Mouse (Mus musculus) megakaryocyte, embryonic 14.5 days (primary cell): Measurements from ENCODE around the gene Slc34a2.

Experiments
- FLI1 ChIP-seq: IDR thresholded peaks from 2 replicates; pipeline ENCODE4 v1.6.1; 2012; ENCODE audit warnings: low read length, inconsistent platforms, mixed read lengths
- GATA1 ChIP-seq: IDR thresholded peaks from 3 replicates; pipeline ENCODE4 v1.6.1; 2012; ENCODE audit warnings: mixed read lengths, low read length, inconsistent platforms, borderline replicate concordance

GRCm38 (mm10) chr5:53009770-53010133 is 28.1 kb upstream of the Slc34a2 start:
- TF ChIP-seq GATA1 (no peak), FLI1 (no peak)
